Mouse (Mus musculus) gastrocnemius, adult 18-20 months (tissue): ENCODE data around the gene Cemip2. TPM values are rescaled to one million over a fixed set of nuclear protein-coding genes. Genes with fewer than 3 reads are reported as not detected.
A peak's percentile ranks its signal among the peaks of the same experiment; 100 is the strongest.

Experiments
- DNase-seq: peaks from one replicate; pipeline ENCODE4 v3.0.0; 2021; ENCODE audit warnings: low spot score
- total RNA-seq, 2 experiments: library from RNA; stranded (reverse); gene quantifications; 2 replicates each; pipeline ENCODE4 v1.2.3; 2021

Gene Cemip2
- total RNA-seq, 2 experiments from 2014 or later, result 8.4 to 10.8 TPM

GRCm38 (mm10) chr19:21810135-21810534, 32.0 kb downstream of the Cemip2 start:
- no peak for DNase-seq

DNA sequence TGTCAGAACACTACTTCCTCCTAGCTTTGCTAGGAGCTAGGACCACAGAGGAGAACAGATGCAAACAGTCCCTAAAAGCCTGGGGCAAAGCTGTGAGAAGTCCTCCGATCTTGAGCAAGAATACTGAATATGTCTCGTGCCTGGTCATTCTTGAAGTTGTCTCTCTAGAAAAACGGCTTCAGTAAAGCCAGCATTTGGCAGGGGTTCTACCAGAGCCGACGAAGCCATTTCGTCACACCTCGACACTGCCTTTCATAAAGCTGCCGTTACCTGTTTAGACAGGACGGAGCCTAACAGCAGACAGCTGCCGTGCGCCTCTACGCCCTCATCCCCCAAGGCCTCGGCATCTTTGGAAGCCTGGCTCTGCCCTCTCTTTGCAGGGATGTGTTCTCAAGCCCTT, 35.4 kb downstream of the Cemip2 start:
- DNase-seq, result no peak

GRCm38 (mm10) chr19:21814433-21815020, 36.4 kb downstream of the Cemip2 start:
- DNase-seq, result no peak

DNA sequence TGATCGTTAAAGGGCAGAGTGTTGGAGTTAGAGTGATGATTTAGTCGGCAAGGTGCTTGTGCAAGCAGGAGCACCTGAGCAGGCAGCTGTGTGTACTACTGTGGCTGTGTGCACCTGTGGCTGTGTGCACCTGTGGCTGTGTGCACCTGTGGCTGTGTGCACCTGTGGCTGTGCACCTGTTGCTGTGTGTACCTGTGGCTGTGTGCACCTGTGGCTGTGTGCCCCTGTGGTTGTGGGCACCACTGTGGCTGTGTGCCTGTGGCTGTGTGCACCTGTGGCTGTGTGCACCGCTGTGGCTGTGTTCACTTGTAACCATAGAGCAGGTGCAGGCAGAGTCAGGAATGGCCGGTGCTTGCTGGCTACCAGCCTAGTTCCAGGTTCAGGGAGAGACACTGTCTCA, 38.1 kb downstream of the Cemip2 start:
- DNase-seq, result no peak

GRCm38 (mm10) chr19:21818021-21818725, 40.0 kb downstream of the Cemip2 start:
- DNase-seq, result no peak

GRCm38 (mm10) chr19:21819585-21819984, 41.4 kb downstream of the Cemip2 start:
- peak; percentile 20 for DNase-seq

GRCm38 (mm10) chr19:21820126-21820525, 42.0 kb downstream of the Cemip2 start:
- no peak for DNase-seq

DNA sequence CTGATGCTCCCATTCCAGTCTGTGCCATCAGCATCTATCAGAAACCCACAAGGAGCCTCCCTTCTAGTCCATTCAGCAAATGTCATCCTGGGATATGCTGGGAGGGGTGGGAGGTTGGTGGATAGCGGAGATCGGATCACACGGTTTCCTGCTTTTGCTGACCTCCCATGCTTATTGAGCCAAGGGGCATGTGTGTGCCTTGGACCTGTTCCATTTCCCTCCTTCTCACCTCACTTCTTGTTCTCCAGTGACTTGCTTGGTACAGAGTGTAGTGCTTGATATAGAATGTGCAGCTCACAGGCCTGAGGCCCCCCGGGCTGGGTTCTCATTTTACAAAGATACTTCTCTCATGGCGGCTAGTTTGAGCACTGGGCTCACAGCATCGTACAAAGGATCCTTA, 43.7 kb downstream of the Cemip2 start:
- peak; percentile 52 for DNase-seq

DNA sequence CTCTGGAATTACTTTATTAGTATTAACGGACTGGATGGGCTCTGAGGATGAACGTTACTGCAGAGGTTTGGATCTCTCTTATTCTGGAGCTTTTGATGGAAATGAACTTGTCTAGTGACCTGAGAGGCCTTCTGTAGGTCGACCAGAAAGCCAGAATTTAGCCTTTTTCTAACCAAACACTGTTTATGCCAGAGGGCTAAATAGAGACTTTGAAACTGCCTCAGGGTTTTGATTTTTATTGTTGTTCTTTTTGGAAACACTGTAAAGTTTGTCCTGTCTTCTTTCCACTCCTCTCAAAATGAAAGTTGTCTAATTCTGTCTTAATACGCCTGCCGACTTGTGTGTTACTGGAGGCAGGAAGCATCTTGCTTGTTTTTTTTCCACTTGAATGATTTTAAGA, 46.0 kb downstream of the Cemip2 start:
- DNase-seq, result no peak

- DNase-seq, result no peak
Measured at GRCm38 (mm10) chr19:21825128-21825885, 47.2 kb downstream of the Cemip2 start.

DNA sequence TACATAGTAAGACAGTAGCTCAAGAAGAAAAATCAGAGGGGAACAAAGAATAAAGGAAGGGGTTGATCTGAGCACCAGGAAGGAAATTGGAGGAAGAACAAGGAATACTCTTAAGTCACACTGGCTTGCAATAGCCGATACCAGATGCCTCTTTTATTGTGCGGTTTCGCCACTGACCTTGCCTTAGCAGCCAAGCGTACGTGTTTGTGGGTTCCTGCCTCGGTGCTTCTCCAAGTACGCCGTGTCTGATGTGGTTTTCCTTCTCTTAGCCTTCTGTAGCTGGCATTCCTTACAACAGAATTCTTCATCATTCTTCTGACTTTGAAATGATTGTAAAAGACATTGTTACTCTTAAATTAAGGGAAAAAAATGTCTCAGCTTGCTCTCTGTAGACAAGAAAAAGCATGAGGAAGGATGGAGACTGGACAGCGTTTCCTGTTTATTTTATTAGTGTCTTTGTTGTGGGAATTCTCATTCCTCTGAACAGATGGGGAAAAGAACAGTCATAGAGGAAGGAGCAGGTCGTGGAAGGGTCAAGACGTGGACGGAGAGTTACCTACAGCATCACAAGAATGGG, 55.4 kb downstream of the Cemip2 start:
- no peak for DNase-seq

DNA sequence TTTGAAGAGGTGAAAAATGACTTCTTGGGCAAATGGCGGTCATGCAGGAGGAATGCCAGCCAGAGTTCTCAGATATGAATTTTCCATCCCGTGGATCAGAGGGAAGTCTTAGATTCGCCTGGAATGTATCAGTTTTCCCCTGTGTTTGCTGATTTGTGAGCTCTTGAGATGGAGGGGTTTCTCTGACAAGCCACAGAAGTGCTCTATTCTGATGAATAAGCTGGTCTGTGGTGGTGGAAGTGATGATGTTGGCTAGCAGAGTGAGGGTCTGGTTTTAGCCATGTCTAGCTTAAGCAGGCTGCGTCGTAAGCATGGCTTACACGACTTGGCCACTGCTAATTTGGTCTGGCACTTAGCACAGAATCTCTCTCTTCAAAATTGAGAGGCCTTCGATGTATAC, 56.8 kb downstream of the Cemip2 start:
- DNase-seq, result no peak

DNA sequence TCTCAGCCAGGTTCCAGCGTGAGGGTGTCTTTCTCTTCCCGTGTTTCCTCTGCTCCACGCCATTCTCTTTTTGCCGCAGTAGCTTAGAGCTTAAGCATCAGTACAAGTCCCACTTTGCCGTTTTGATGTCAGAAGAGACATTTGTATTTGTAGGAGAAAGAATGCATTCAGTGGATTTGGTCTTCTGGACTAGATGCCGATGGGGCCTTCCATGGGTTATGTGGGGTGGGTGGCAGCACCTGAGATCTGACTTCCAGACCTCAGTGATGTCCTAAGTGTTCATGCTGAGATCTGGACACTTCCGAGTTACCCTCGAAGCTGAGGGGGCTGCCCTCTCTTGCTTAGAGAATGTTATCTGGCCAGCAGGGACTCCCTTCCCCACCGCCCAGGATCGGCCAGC, 72.6 kb downstream of the Cemip2 start:
- no peak for DNase-seq

DNA sequence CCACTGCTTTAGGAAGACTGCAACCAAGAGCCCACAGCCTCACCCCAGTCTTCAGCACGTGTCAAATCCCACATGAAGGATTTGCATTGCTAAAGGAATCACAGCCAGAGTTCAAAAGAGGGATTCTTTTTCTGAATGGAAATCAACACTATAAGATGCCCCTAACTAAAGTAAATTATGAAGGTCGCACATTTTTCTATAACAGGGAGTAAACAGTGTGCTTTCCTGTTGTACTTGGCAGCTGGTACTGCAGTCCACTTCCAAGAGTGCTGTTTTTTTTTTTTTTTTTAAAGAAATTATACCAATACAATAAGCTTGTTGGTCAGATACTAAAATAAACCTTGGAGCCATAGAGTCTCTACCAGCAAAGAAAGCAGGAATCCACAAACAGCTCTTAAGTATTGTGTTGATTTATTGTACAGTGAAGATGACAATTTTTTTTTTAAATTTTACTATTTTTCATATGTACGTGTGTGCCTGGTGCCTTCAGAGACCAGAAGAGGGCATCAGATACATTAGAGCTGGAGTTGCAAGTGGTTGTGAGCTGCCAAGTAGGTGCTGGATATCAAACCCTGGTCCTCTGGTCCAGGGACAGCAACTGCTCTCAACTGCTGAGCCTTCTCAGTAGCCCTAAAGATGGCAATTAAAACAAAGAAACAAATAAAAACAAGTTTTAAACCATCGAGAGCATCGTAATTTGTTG, 76.5 kb downstream of the Cemip2 start:
- no peak for DNase-seq

GRCm38 (mm10) chr19:21855421-21856128, 77.4 kb downstream of the Cemip2 start:
- no peak for DNase-seq

GRCm38 (mm10) chr19:21858846-21859521, 80.8 kb downstream of the Cemip2 start:
- no peak for DNase-seq

DNA sequence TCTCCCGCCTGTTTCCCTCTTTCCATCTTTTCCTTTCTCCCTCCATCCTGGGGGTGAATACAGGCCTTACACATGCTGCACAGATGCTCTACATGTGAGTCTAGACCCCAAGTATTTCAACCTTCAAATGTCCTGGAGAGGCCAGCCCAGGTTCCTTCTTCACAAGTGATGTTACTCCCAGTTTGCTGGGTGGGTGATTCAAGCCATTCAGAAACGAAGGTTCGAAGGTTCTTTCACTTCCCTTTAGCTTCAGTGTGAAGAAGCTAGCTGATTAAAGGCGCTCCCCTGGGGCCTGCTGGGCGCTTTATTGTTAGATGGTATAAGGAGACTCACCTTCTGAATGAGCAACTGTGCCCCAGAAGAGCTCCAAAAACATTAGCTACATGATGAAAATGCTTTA, 82.0 kb downstream of the Cemip2 start:
- no peak for DNase-seq

DNA sequence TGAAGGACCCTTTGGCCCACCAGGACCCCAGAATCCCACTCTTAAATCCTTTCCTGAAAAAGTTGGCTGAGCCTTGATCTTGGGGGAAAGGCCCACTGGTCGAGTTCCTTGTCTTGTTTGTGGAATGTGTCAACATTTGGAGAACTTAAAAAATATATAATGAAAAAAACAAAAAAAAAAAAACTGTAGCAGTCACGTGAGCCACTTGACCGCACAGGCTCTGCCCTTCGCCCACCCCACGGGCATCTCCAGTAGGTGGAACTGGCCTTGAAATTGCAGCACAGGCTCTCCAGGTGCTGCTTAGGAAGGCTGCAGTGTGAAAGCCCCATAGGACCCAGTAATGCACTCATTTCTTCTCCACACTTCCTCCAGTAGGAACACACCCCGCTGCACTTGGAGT, 82.8 kb downstream of the Cemip2 start:
- DNase-seq, result no peak

DNA sequence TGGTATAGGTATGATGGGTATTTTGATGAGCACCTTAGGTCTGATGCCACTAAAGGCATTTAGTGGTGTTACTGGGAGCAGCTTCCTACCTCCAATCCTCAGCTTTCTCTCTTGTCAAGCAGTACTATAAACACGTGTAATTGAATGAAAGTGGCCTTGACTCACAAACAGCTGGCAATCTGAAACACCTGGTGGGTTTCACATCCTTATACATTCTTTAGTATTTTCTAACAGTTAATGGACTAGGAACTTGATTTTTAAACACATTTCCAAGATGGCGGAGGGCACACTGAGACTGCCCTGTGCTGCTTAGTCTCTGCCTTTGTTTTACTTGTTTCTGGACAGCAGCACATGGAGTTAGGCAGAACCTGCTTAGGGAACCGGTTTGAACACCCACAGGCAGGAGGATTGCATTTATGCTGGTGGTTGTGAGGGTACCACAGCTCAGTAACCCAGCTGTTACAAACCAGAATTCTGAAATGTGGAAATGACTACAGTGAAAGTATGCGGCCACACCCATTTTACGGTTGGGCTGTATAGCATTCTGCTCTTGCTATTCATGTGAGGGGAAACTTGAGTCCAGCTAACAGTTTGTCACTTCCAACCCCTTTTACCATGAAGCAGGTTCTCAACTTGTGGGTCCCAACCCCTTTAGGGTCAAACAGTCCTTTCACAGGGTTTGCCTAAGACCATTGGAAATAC, 84.3 kb downstream of the Cemip2 start:
- no peak for DNase-seq
